Mouse (Mus musculus): ENCODE measurements around the gene Mapk11. TPM values are rescaled to one million over a fixed set of nuclear protein-coding genes. Genes with fewer than 3 reads are reported as not detected.

The Mapk11 gene
- 12.0 and 15.0 TPM in 2 replicates for polyA plus RNA-seq (2015; fragmentation: Nextera tagmentation; extraction: Ambion mirVana)

DNA sequence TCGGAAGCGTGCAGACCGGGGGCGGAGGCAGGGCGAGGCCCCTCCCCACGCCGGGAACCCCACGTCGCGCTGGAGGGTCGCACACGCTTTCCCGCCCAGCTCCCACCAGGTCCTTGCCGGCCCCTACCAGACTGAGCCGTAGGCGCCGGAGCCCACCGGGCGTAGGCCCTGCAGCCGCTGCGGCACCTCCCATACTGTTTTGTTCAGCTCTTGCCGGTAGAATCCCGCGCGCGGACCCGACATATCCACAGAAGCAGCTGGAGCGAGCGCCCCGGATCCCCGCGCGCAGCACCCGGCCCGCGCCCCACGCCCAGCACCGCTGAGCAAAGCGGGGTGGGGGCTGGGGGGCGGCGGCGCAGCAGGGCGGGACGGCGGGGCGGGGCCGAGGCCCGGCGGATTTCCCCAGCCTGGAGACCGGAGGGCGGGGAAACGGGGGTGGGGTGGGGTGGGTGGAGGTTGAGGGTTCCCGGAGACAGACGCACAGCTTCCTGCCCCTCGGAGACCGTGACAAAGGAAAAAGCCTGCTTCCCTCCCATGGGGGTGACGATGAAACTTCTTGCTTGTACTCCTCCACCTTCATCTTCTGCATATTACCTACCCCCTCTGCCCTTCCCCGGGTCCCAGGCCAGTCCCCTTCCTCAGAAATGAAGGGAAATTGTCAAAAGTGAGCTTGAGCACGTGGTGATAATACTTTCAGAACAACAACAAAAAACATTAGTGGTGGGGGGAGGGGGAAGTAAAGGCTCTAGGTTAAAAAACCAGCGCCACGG lies at the start of gene Mapk11:
Mapk11 (minus strand) TSS at position 358 of the 770 bp plus-strand sequence.

DNA sequence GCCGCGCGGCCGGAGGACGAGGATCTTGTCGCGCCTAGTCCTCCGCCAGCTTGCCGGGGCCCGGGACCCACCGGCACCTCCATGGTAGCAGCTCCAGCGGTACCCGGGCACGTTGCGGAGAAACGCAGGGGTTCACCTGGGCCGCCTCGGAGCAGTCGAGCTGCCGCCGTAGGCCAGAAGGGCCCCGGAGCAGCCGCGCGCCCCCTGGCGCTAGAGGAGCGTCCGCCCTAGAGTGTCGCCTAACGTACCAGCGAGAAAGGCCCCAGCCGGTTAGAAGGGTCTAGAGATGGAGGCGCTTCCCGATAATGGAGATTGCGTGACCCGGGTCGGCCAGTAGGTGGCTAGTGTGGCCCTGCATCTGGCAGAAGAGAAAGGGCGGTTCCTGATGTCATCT lies 46.9 kb upstream of the Mapk11 start, which contains the start of gene Dennd6b:
Dennd6b (minus strand) TSS at position 184 of the 394 bp plus-strand sequence.

DNA sequence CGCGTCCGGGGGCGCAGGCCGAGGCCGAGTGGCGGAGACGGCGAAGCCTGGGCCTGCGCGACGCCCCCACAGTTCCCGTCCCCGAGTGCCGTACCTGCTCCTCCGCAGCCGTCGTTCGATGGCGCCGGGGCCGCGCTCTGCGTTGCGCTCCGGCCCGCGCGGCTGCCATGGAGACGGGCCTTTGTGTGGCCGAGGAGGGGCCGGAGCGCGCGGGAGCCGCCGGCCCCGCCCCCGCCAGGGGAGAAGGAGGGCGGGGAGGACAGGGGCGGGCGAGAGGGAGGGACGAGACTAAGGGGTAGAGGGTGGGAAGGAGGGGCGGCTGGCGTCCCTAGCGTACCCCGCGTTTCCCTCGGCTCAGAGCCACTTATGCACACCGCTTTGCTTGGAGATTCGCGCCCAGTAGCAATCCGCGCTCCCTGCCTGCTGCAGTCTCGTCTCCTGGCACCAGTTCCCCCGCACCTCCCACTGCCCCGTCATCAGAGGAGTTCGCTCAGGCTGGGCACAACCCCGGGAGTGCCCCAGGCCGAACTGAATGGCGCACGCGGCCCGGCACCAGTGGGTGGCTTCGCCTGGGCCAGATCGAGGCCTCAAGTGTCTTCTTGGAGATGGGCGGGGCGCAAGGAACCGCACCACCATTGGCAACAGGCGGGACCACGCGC lies 31.3 kb upstream of the Mapk11 start, which contains the start of gene Plxnb2:
Plxnb2 (minus strand) TSS at position 218 of the 659 bp plus-strand sequence.

DNA sequence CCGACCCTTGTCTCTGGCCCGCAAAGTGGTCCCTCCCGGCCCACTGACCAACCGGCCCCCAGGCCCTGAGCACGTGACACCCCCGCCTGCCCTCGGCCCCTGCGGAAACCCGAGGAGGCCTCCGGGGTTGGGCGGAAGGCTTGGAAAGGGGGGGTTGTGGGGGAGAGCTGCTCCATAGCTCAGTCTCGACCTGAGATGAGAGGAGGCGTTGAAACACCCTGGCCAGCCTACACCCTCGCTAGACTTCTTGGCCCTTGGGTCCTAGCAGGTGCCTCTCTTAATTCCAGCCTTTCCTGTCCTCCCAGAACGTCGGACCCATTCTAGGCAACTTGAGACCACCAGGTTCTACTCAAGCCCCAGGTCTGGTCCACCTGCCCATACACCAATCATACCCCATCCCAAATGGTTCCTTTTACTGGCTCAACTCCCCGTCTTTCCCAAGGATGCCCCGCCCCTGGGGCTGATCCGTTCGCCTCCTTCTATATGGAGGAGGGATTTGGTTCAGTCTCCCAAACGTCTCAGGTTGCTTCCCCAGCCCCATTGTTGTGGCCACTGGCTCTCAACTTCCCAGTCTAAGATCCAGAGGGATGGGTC lies 8.7 kb downstream of the Mapk11 start, which contains the start of gene Mapk12:
Mapk12 (minus strand) TSS at position 45 of the 594 bp plus-strand sequence.

DNA sequence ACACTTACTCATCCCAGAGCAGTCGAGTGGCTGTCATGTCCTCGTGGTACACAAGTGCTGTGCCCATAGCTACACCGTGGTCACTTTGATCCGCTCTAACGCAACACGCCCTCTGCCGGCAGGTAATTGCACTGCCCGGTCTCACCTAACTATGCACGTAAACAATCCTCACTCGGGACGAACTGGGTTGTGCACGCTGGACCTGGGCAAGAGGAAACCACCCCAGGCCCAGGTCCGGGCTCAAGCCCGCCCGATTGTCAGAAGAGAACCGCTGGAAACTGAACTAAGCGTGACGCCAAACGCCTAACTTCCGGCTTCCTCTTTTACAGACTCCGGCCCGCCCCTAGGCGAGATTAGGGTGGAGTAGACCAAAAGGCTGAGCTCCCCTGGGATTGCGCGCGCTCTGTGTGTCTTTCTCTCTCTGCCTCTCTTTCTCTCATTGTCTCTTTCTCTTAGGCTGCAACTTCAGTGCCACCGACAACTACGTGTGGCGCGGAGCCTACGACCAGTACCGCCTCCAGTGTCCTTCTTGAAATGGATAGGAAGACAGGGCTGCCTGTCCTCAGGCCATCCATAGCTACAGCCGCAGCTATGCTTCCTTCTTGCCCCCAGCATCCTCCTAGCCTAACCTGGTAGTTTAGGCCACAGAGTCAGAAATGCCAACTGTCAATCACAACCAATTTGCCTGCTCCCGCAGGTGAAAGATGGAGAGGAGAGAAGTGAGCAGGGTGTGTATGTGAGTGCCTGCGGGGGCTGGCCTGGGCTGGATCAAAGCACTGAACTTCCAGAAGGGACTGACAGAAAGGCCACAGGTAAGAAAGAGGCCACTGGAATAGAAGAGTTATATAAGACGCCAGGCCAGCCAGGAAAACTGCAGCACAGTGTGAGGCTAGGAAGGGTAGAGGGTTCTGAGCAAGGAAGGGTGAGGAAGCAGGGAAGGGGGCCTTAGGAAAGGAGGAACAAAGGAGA lies 20.8 kb downstream of the Mapk11 start, which contains the start of gene Hdac10:
Hdac10 (minus strand) TSS at position 319 of the 969 bp plus-strand sequence.

DNA sequence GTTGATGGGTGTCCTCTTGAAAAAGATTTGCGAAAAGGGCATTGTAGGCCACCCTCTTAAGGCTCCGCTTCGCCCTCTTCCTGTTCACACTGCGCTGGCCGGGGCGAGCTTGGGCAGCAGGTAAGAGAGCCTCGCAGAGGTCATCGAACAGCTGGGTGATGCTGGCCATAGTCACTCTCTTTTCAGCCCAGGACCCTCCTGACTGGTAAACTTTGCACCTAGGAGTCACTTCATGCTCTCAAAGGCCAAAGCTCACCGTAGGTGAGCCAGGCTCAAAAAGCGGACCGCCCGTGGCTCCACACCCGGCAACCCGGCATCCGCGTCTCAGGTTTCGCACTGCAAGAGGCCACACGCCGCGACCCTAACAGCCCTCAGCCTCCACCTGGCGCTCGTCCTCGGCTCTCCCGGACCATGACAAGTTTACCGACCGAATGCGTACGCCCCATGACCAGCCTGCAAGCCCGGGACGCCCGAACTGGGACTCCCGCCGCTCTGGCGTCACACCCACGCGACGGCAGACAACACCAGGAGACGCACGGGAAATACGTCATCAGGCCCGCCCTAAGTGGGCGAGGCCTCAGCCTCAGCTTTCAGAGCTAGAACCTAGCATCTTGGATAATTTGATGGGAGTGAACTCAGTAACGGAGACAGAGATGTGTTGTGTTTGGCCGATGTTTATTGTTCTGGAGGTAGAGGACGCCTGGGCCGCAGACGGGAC lies 26.6 kb downstream of the Mapk11 start, which contains the start of gene Tubgcp6:
Tubgcp6 (minus strand) TSS at position 464 of the 718 bp plus-strand sequence.

Small RNA genes lying within 50 kb of the gene (microRNA-seq; reads per million reads assigned to microRNA genes)
- gene Mir6958 (5.5 reads per million, percentile 13 among the genes with 10 or more reads in this experiment), gene Mir7118 (not detected)

Other genes with a start within 250 kb of the Mapk11 start
- gene Ttll8, start 195.2 kb downstream of the Mapk11 start, polyA plus RNA-seq (2015; fragmentation: Nextera tagmentation; extraction: Ambion mirVana), result 0.19 and 0.23 TPM in 2 replicates
- gene Mlc1, start 170.6 kb downstream of the Mapk11 start, polyA plus RNA-seq (2015; fragmentation: Nextera tagmentation; extraction: Ambion mirVana), result 67.4 and 69.0 TPM in 2 replicates
- not detected in 2 replicates for gene Mov10l1, start 166.7 kb downstream of the Mapk11 start, polyA plus RNA-seq (2015; fragmentation: Nextera tagmentation; extraction: Ambion mirVana)
- gene Panx2, start 89.9 kb downstream of the Mapk11 start, polyA plus RNA-seq (2015; fragmentation: Nextera tagmentation; extraction: Ambion mirVana), result 13.4 and 14.9 TPM in 2 replicates
- 29.1 and 35.5 TPM in 2 replicates for gene Trabd, start 74.5 kb downstream of the Mapk11 start, polyA plus RNA-seq (2015; fragmentation: Nextera tagmentation; extraction: Ambion mirVana)
- 21.0 and 22.3 TPM in 2 replicates for gene Selenoo, start 60.5 kb downstream of the Mapk11 start, polyA plus RNA-seq (2015; fragmentation: Nextera tagmentation; extraction: Ambion mirVana)
- gene Tubgcp6, start 26.5 kb downstream of the Mapk11 start, polyA plus RNA-seq (2015; fragmentation: Nextera tagmentation; extraction: Ambion mirVana), result 8.1 and 13.9 TPM in 2 replicates
- gene Hdac10, start 20.9 kb downstream of the Mapk11 start, polyA plus RNA-seq (2015; fragmentation: Nextera tagmentation; extraction: Ambion mirVana), result 19.1 and 23.8 TPM in 2 replicates
- 4.0 and 5.5 TPM in 2 replicates for gene Mapk12, start 8.9 kb downstream of the Mapk11 start, polyA plus RNA-seq (2015; fragmentation: Nextera tagmentation; extraction: Ambion mirVana)
- 40.8 and 51.5 TPM in 2 replicates for gene Plxnb2, start 31.2 kb upstream of the Mapk11 start, polyA plus RNA-seq (2015; fragmentation: Nextera tagmentation; extraction: Ambion mirVana)
- 58.4 and 74.1 TPM in 2 replicates for gene Dennd6b, start 46.9 kb upstream of the Mapk11 start, polyA plus RNA-seq (2015; fragmentation: Nextera tagmentation; extraction: Ambion mirVana)
- gene Ppp6r2, start 61.9 kb upstream of the Mapk11 start, polyA plus RNA-seq (2015; fragmentation: Nextera tagmentation; extraction: Ambion mirVana), result 65.8 and 68.3 TPM in 2 replicates
- 74.8 and 96.2 TPM in 2 replicates for gene Sbf1, start 165.7 kb upstream of the Mapk11 start, polyA plus RNA-seq (2015; fragmentation: Nextera tagmentation; extraction: Ambion mirVana)
- not detected in 2 replicates for gene Adm2, start 173.1 kb upstream of the Mapk11 start, polyA plus RNA-seq (2015; fragmentation: Nextera tagmentation; extraction: Ambion mirVana)
- not detected in 2 replicates for gene Miox, start 184.8 kb upstream of the Mapk11 start, polyA plus RNA-seq (2015; fragmentation: Nextera tagmentation; extraction: Ambion mirVana)
- 28.3 and 29.6 TPM in 2 replicates for gene Lmf2, start 206.0 kb upstream of the Mapk11 start, polyA plus RNA-seq (2015; fragmentation: Nextera tagmentation; extraction: Ambion mirVana)
- gene Ncaph2, start 206.1 kb upstream of the Mapk11 start, polyA plus RNA-seq (2015; fragmentation: Nextera tagmentation; extraction: Ambion mirVana), result 76.3 and 87.7 TPM in 2 replicates
- gene Sco2, start 224.2 kb upstream of the Mapk11 start, polyA plus RNA-seq (2015; fragmentation: Nextera tagmentation; extraction: Ambion mirVana), result 22.7 and 27.6 TPM in 2 replicates
- gene Tymp, start 227.4 kb upstream of the Mapk11 start, polyA plus RNA-seq (2015; fragmentation: Nextera tagmentation; extraction: Ambion mirVana), result 1.7 and 3.0 TPM in 2 replicates
- gene Odf3b, start 229.7 kb upstream of the Mapk11 start, polyA plus RNA-seq (2015; fragmentation: Nextera tagmentation; extraction: Ambion mirVana), result 9.3 and 9.6 TPM in 2 replicates
- gene Klhdc7b, start 235.3 kb upstream of the Mapk11 start, polyA plus RNA-seq (2015; fragmentation: Nextera tagmentation; extraction: Ambion mirVana), result 0.06 TPM in 1 of 2 replicates, not detected in the other

Measured in neural tube, postnatal 0 days (tissue).